Mouse (Mus musculus): ENCODE measurements around the gene Tbc1d23.
A peak's percentile ranks its signal among the peaks of the same experiment; 100 is the strongest.
"Not testable (repeated sequence)": the region's sequence is repeated elsewhere in the genome, so short reads cannot be mapped to it uniquely, and the experiment has no call there.

The Tbc1d23 gene

GRCm38 (mm10) chr16:57231089-57231936, at the start of gene Tbc1d23:
Gene Tbc1d23 (minus strand): TSS chr16:57231504.
- DNase-seq (ENCODE audit: low read depth, low spot score), result peak; percentile 100

GRCm38 (mm10) chr16:57280221-57281217, 49.2 kb upstream of the Tbc1d23 start:
- peak; percentile 24 for DNase-seq (ENCODE audit: low read depth, low spot score)

- DNase-seq (ENCODE audit: low read depth, low spot score), result no peak
Measured at GRCm38 (mm10) chr16:57278976-57279626, 47.8 kb upstream of the Tbc1d23 start.

- DNase-seq (ENCODE audit: low read depth, low spot score), result no peak
Measured at GRCm38 (mm10) chr16:57269751-57270150, 38.4 kb upstream of the Tbc1d23 start.

GRCm38 (mm10) chr16:57268058-57268841, 36.9 kb upstream of the Tbc1d23 start:
- DNase-seq (ENCODE audit: low read depth, low spot score), result peak; percentile 86

- no peak for DNase-seq (ENCODE audit: low read depth, low spot score)
Measured at GRCm38 (mm10) chr16:57267068-57267467, 35.8 kb upstream of the Tbc1d23 start.

GRCm38 (mm10) chr16:57260152-57260551, 28.8 kb upstream of the Tbc1d23 start:
- no peak for DNase-seq (ENCODE audit: low read depth, low spot score)

- DNase-seq (ENCODE audit: low read depth, low spot score), result no peak
Measured at GRCm38 (mm10) chr16:57259356-57260083, 28.2 kb upstream of the Tbc1d23 start.

- DNase-seq (ENCODE audit: low read depth, low spot score), result peak; percentile 23
Measured at GRCm38 (mm10) chr16:57251589-57252421, 20.5 kb upstream of the Tbc1d23 start.

- DNase-seq (ENCODE audit: low read depth, low spot score), result no peak
Measured at GRCm38 (mm10) chr16:57250991-57251390, 19.7 kb upstream of the Tbc1d23 start.

GRCm38 (mm10) chr16:57247464-57247863, 16.2 kb upstream of the Tbc1d23 start:
- DNase-seq (ENCODE audit: low read depth, low spot score), result no peak

GRCm38 (mm10) chr16:57246596-57246995, 15.3 kb upstream of the Tbc1d23 start:
- no peak for DNase-seq (ENCODE audit: low read depth, low spot score)

GRCm38 (mm10) chr16:57243858-57244248, 12.5 kb upstream of the Tbc1d23 start:
- peak; percentile 87 for DNase-seq (ENCODE audit: low read depth, low spot score)

- DNase-seq (ENCODE audit: low read depth, low spot score), result no peak
Measured at GRCm38 (mm10) chr16:57243205-57243857, 12.0 kb upstream of the Tbc1d23 start.

- DNase-seq (ENCODE audit: low read depth, low spot score), result no peak
Measured at GRCm38 (mm10) chr16:57242857-57243204, 11.5 kb upstream of the Tbc1d23 start.

GRCm38 (mm10) chr16:57235871-57236510, 4.7 kb upstream of the Tbc1d23 start:
- DNase-seq (ENCODE audit: low read depth, low spot score), result no peak

- not testable (repeated sequence) for DNase-seq (ENCODE audit: low read depth, low spot score)
Measured at GRCm38 (mm10) chr16:57231937-57232310, 620 bp upstream of the Tbc1d23 start.

GRCm38 (mm10) chr16:57226444-57226843, 4.9 kb downstream of the Tbc1d23 start:
- no peak for DNase-seq (ENCODE audit: low read depth, low spot score)
